Mouse (Mus musculus) myocyte (in vitro differentiated cells): ENCODE measurements at regions not wholly inside any gene's neighbourhood (a gene's known extent, or its start where the extent isn't known, plus 50 kb on each side); places are given as distances from the start of the nearest gene placed in this dataset.

Experiments
- POLR2A ChIP-seq: IDR thresholded peaks from one replicate; pipeline ENCODE4 v1.6.1; 2011; ENCODE audit warnings: low read depth, mild to moderate bottlenecking, control low read depth, moderate library complexity; ENCODE audit not compliant: insufficient read length
- POLR2AphosphoS2 ChIP-seq: IDR thresholded peaks from one replicate; pipeline ENCODE4 v1.6.1; 2011; ENCODE audit warnings: low read depth, control low read depth; ENCODE audit not compliant: insufficient read length
- USF1 ChIP-seq: IDR thresholded peaks from one replicate; pipeline ENCODE4 v1.6.1; 2011; ENCODE audit warnings: low read depth, mild to moderate bottlenecking, control low read depth, moderate library complexity

DNA sequence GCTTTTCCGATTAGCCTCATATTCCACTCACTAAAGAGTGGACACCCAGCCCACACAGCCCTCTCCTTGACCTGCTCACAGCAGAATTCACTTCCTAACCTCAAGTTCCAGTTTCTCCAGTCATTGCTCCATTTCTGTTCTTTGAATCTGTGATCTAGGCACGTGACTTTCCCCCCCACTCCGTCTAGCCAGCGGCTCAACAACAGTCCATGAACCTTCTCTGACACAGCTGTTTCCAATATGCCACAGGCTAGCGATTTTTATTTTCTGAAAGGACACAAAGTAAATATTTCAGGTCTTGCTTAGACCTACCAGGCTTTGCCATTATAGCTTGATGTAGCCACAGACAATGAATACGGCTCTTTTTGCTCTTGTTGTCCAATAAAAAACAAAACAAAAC is 66.8 kb upstream of the Synm start:
- TF ChIP-seq POLR2A = no peak
- no peak for TF ChIP-seq USF1
- TF ChIP-seq POLR2AphosphoS2 = no peak
